Mouse (Mus musculus) ovary, postnatal 14 days (tissue): ENCODE measurements at regions not wholly inside any gene's neighbourhood (a gene's known extent, or its start where the extent isn't known, plus 50 kb on each side); places are given as distances from the start of the nearest gene placed in this dataset.
A peak's percentile ranks its signal among the peaks of the same experiment; 100 is the strongest.

ENCODE experiments used
- DNase-seq: peaks from one replicate; pipeline ENCODE4 v3.0.0; 2022; ENCODE audit warnings: low spot score

GRCm38 (mm10) chr16:49278478-49278877 is 221.2 kb downstream of the Myh15 start:
- DNase-seq, result peak; percentile 62

- no peak for DNase-seq
Observed at GRCm38 (mm10) chr16:49288096-49288714, 230.9 kb downstream of the Myh15 start.

GRCm38 (mm10) chr16:49289200-49290079 is 232.2 kb downstream of the Myh15 start:
- DNase-seq, result no peak

- DNase-seq, result no peak
Observed at GRCm38 (mm10) chr16:49303612-49304307, 246.5 kb downstream of the Myh15 start.

- no peak for DNase-seq
Observed at GRCm38 (mm10) chr16:49304354-49304753, 247.1 kb downstream of the Myh15 start.

- no peak for DNase-seq
Observed at GRCm38 (mm10) chr16:49317061-49317460, 259.8 kb downstream of the Myh15 start.

GRCm38 (mm10) chr16:49319047-49319678 is 261.9 kb downstream of the Myh15 start:
- no peak for DNase-seq

- no peak for DNase-seq
Observed at GRCm38 (mm10) chr16:49319774-49320173, 262.5 kb downstream of the Myh15 start.

- no peak for DNase-seq
Observed at GRCm38 (mm10) chr16:49321951-49322350, 264.7 kb downstream of the Myh15 start.

- DNase-seq, result no peak
Observed at GRCm38 (mm10) chr16:49330725-49331386, 273.6 kb downstream of the Myh15 start.

- peak; percentile 25 for DNase-seq
Observed at GRCm38 (mm10) chr16:49332107-49332722, 274.9 kb downstream of the Myh15 start.

- DNase-seq, result no peak
Observed at GRCm38 (mm10) chr16:49335916-49336315, 278.6 kb downstream of the Myh15 start.

- no peak for DNase-seq
Observed at GRCm38 (mm10) chr16:49337948-49338347, 280.7 kb downstream of the Myh15 start.

GRCm38 (mm10) chr16:49358404-49358803 is 301.1 kb downstream of the Myh15 start:
- DNase-seq, result no peak

GRCm38 (mm10) chr16:49361731-49362130 is 304.4 kb downstream of the Myh15 start:
- DNase-seq, result no peak

GRCm38 (mm10) chr16:49369450-49369849 is 312.2 kb downstream of the Myh15 start:
- peak; percentile 5 for DNase-seq

GRCm38 (mm10) chr16:49375108-49375507 is 317.8 kb downstream of the Myh15 start:
- no peak for DNase-seq

GRCm38 (mm10) chr16:49378917-49379473 is 320.0 kb upstream of the Ift57 start:
- no peak for DNase-seq

GRCm38 (mm10) chr16:49388135-49388534 is 310.9 kb upstream of the Ift57 start:
- DNase-seq, result no peak

GRCm38 (mm10) chr16:49407956-49408795 is 290.9 kb upstream of the Ift57 start:
- DNase-seq, result no peak
